Mouse (Mus musculus) kidney, adult 2 months (tissue): ENCODE results near the gene Rab11fip5.

ENCODE experiments used
- CTCF ChIP-seq: fragments of 200-500 bp; conservative IDR thresholded peaks from 2 replicates; pipeline ENCODE4 v1.5.1; 2011; ENCODE audit warnings: low read depth, mild to moderate bottlenecking, control low read depth, low read length, moderate library complexity, mixed read lengths; ENCODE audit not compliant: insufficient read depth, insufficient read length
- POLR2A ChIP-seq: fragments of 200-500 bp; IDR thresholded peaks from one replicate; pipeline ENCODE4 v1.6.1; 2011; ENCODE audit warnings: low read depth, low read length, control low read depth

- TF ChIP-seq CTCF (no peak), POLR2A (no peak)
Observed at GRCm38 (mm10) chr6:85364439-85364838, 10.0 kb downstream of the Rab11fip5 start.
